Mouse (Mus musculus) heart, postnatal 0 days (tissue): ENCODE data around the gene Il22ra1. TPM values are rescaled to one million over a fixed set of nuclear protein-coding genes. Genes with fewer than 3 reads are reported as not detected.

Source experiments
- ATAC-seq: fragments of 200-750 bp; cut with Nextera tagmentation; 2 replicates; pipeline ENCODE4 v1.8.0; 2017; ENCODE audit warnings: low read depth, moderate number of reproducible peaks, moderate library complexity; ENCODE audit not compliant: insufficient read depth
- DNase-seq: peaks from one replicate; pipeline ENCODE4 v3.0.0-alpha.2; 2016; ENCODE audit warnings: low spot score
- H3K27ac ChIP-seq: fragments of 300-500 bp; sonication (generic); 2 replicates; pipeline ENCODE4 v1.5.1; 2014; ENCODE audit warnings: low read depth, mild to moderate bottlenecking
- H3K27me3 ChIP-seq: fragments of 300-500 bp; sonication (generic); 2 replicates; pipeline ENCODE4 v1.6.1; 2014; ENCODE audit warnings: low read length, mixed read lengths; ENCODE audit not compliant: control insufficient read depth, insufficient read depth
- H3K36me3 ChIP-seq: fragments of 300-500 bp; sonication (generic); replicated peaks from 2 replicates; pipeline ENCODE4 v1.6.1; 2014; ENCODE audit warnings: low read length, mixed read lengths; ENCODE audit not compliant: control insufficient read depth, insufficient read depth
- H3K4me1 ChIP-seq: fragments of 300-500 bp; sonication (generic); 2 replicates; pipeline ENCODE4 v1.6.1; 2014; ENCODE audit warnings: antibody characterized with exemption; ENCODE audit not compliant: control insufficient read depth, insufficient read depth
- H3K4me2 ChIP-seq: fragments of 300-500 bp; sonication (generic); 2 replicates; pipeline ENCODE4 v1.6.1; 2014; ENCODE audit warnings: low read depth, mild to moderate bottlenecking, low read length, moderate library complexity
- H3K4me3 ChIP-seq: fragments of 300-500 bp; sonication (generic); 2 replicates; pipeline ENCODE4 v1.5.1; 2014; ENCODE audit warnings: low read depth, low read length
- H3K9ac ChIP-seq: fragments of 300-500 bp; sonication (generic); replicated peaks from 2 replicates; pipeline ENCODE4 v1.6.1; 2014; ENCODE audit warnings: low read depth, low read length, mixed read lengths
- H3K9me3 ChIP-seq: fragments of 300-500 bp; sonication (generic); replicated peaks from 2 replicates; pipeline ENCODE4 v1.6.1; 2016; ENCODE audit warnings: low read length; ENCODE audit not compliant: control insufficient read depth
- CTCF ChIP-seq: IDR thresholded peaks from 2 replicates; pipeline ENCODE4 v1.5.1; 2016; ENCODE audit warnings: antibody characterized with exemption, control low read depth, low read depth
- EP300 ChIP-seq: IDR thresholded peaks from 2 replicates; pipeline ENCODE4 v1.6.1; 2016; ENCODE audit warnings: antibody characterized with exemption, low read depth
- WGBS: fragments of 180-500 bp; shearing (Covaris S2); extraction: QIAGEN DNeasy Blood & Tissue Kit; methylation state at CpG from one replicate; pipeline ENCODE4 v1.1.7; 2014; 5-methylcytosine and 5-hydroxymethylcytosine counted together
- polyA plus RNA-seq: library from polyadenylated mRNA; unstranded; fragments of >200 nt; fragmentation: Nextera tagmentation; extraction: Ambion mirVana; gene quantifications from 2 replicates; pipeline ENCODE4 v1.2.1, GENCODE M21; 2015
- total RNA-seq: library from RNA; depleted of rRNA; stranded (reverse); fragments of >200 nt; gene quantifications from 2 replicates; pipeline ENCODE4 v1.2.3, GENCODE M21; 2014; ENCODE audit warnings: low replicate concordance

Il22ra1 gene
- total and polyA plus RNA-seq, 2 experiments from 2014 or later: not detected

DNA sequence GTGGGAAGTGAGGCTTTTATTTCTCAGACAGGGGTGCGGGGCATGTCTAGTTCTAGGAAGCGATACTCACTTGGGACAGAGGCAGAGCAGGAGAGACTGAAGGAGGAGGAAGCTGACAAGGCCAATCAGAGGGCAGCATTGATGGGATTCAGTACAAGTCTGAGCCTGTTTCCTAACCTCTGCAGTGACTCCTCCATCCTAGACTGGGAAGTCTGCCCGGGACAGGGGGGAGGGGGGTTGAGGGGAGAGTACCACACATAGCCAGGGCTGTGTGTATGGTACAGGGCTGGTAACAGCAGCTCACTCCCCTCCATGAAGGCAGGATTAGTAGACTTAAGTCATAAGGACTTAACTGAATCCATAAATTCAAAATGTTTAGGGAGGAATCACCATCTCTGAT lies 52.3 kb downstream of the Il22ra1 start:
- TF ChIP-seq CTCF (no peak), EP300 (no peak)
- peaks cover 9% of the 10 kb centered on the region; the same call in 1 of the 2 replicates for H3K4me1 ChIP-seq
- no peak overlapping the region for H3K9ac ChIP-seq
- no peak overlapping the region for H3K27ac ChIP-seq
- 50% methylated on average over 3 of the region's 3 CpGs for WGBS
- H3K4me3 ChIP-seq: no peak overlapping the region
- no peaks in the 10 kb centered on the region for H3K36me3 ChIP-seq
- no peak overlapping the region for H3K4me2 ChIP-seq
- H3K27me3 ChIP-seq: no peaks in the 10 kb centered on the region
- no peaks in the 10 kb centered on the region for H3K9me3 ChIP-seq
- DNase-seq (peak; percentile 58), ATAC-seq (peak; percentile 92)

- no peak for DNase-seq
- Histone ChIP-seq H3K27me3 (no peaks in the 10 kb centered on the region), H3K4me2 (no peak overlapping the region), H3K9me3 (no peaks in the 10 kb centered on the region), H3K4me3 (no peak overlapping the region), H3K36me3 (no peaks in the 10 kb centered on the region), H3K4me1 (peaks cover 9% of the 10 kb centered on the region; the same call in 1 of the 2 replicates), H3K27ac (no peak overlapping the region), H3K9ac (no peak overlapping the region)
- 84% methylated on average over 5 of the region's 5 CpGs for WGBS
- ATAC-seq: no peak
- TF ChIP-seq CTCF: no peak
- no peak for TF ChIP-seq EP300
These were observed 53.3 kb downstream of the Il22ra1 start for GRCm38 (mm10) chr4:135781304-135781703.

DNA sequence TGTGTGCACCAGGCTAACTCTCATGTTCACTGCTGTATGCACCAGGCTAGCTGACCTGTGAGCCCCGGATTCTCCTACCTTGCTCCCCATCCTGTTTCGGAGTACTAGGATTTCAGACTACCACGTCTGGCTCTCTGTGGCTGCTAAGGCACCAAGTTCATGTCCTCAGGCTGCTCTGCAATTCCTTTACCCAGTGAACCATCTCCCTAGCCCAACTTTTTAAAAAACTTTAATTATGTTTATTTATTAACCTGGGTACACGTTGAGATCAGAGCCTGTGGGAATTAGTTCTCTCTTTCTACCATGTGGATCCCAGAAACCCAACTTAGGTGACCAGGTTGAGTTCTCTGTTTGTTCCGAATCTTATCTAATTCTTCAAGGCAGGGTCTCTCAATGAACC lies 58.6 kb downstream of the Il22ra1 start:
- no peak overlapping the region for H3K4me3 ChIP-seq
- H3K36me3 ChIP-seq: no peaks in the 10 kb centered on the region
- H3K27me3 ChIP-seq: no peaks in the 10 kb centered on the region
- no peak for ATAC-seq
- WGBS: 77% methylated on average over 5 of the region's 5 CpGs
- H3K9ac ChIP-seq: no peak overlapping the region
- no peak overlapping the region for H3K27ac ChIP-seq
- no peak for DNase-seq
- TF ChIP-seq CTCF (no peak), EP300 (no peak)
- H3K4me1 ChIP-seq: no peaks in the 10 kb centered on the region
- H3K9me3 ChIP-seq: no peaks in the 10 kb centered on the region
- no peak overlapping the region for H3K4me2 ChIP-seq

- Histone ChIP-seq H3K4me2 (no peak overlapping the region), H3K36me3 (no peaks in the 10 kb centered on the region), H3K9me3 (no peaks in the 10 kb centered on the region), H3K4me3 (no peak overlapping the region), H3K4me1 (no peaks in the 10 kb centered on the region), H3K9ac (no peak overlapping the region), H3K27me3 (no peaks in the 10 kb centered on the region), H3K27ac (no peak overlapping the region)
- ATAC-seq (no peak), DNase-seq (no peak)
- TF ChIP-seq EP300 (no peak), CTCF (no peak)
- WGBS: 80% methylated on average over 6 of the region's 6 CpGs
These were observed 59.3 kb downstream of the Il22ra1 start for GRCm38 (mm10) chr4:135787271-135787670.

GRCm38 (mm10) chr4:135789135-135789534 lies 61.2 kb downstream of the Il22ra1 start:
- ATAC-seq (no peak), DNase-seq (no peak)
- no peaks in the 10 kb centered on the region for H3K9me3 ChIP-seq
- no peaks in the 10 kb centered on the region for H3K27me3 ChIP-seq
- H3K4me3 ChIP-seq: no peak overlapping the region
- no peak overlapping the region for H3K4me2 ChIP-seq
- WGBS: 68% methylated on average over 2 of the region's 2 CpGs
- TF ChIP-seq CTCF (no peak), EP300 (no peak)
- H3K4me1 ChIP-seq: no peaks in the 10 kb centered on the region
- H3K36me3 ChIP-seq: no peaks in the 10 kb centered on the region
- no peak overlapping the region for H3K9ac ChIP-seq
- H3K27ac ChIP-seq: no peak overlapping the region

GRCm38 (mm10) chr4:135792821-135793220 lies 64.8 kb downstream of the Il22ra1 start:
- Histone ChIP-seq H3K27ac (no peak overlapping the region), H3K4me3 (no peak overlapping the region), H3K4me1 (peaks cover 11% of the 10 kb centered on the region), H3K27me3 (no peaks in the 10 kb centered on the region), H3K36me3 (no peaks in the 10 kb centered on the region), H3K9ac (no peak overlapping the region), H3K4me2 (no peak overlapping the region), H3K9me3 (no peaks in the 10 kb centered on the region)
- TF ChIP-seq EP300: no peak
- TF ChIP-seq CTCF: no peak
- DNase-seq (no peak), ATAC-seq (no peak)
- WGBS: 80% methylated on average over 5 of the region's 5 CpGs
